ENCODE assay signal across 10 mouse cellular contexts in the genomic region with DNA sequence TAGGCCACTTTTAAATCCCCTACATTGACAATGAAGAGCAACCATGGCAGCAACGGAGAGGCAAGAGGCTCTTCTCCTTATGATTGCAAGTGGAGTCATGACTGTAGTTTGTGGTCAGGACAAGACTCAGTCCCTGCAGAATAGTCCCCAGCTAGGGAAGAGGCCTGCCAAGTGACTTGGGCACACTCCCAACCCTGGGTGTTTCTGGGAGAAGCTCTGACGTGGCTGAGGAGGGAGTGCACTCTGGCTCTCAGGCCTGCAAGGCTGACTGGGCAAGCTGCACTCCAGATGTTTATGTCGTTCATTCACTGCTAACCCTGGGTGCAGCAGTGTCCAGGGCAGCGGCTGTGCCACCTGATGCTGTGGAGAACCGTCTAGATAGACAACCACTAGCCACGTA. TPM values are rescaled to one million over a fixed set of nuclear protein-coding genes. Genes with fewer than 3 reads are reported as not detected.
A peak's percentile ranks its signal among the peaks of the same experiment; 100 is the strongest.
DNase-seq lines count a peak whose midpoint lies in the region; ATAC-seq and TF ChIP-seq lines count a peak whose summit lies in the region.
"Had no signal": no experiment of that assay in that cellular context is flagged by ENCODE, and none has a peak within 500 bp of the region (broad histone marks: within the 10 kb centered on the region; RNA-seq: fewer than 3 reads in every experiment).

No protein-coding gene starts in this region.

- 84% methylated on average over 6 of the region's 6 CpGs for WGBS in liver, adult 2 months
- WGBS in midbrain, embryonic 13.5 days, result 82% methylated on average over 6 of the region's 6 CpGs

- TF ChIP-seq CTCF in liver, adult 2 months (IDR thresholded peaks at IDR 0.05; ENCODE audit: low read depth, low read length), result no peak
- no peak for TF ChIP-seq CTCF in embryonic fibroblast, embryonic 13.5 days (IDR thresholded peaks at IDR 0.05; ENCODE audit: borderline replicate concordance, insufficient read depth, low read length)

- H3K9me3 ChIP-seq in midbrain, embryonic 13.5 days, result no peaks in the 10 kb centered on the region
- H3K9me3 ChIP-seq: forebrain, embryonic 15.5 days had no signal

- H3K27me3 ChIP-seq in liver, adult 2 months (ENCODE audit: control insufficient read depth, insufficient read depth, low read length), result no peaks in the 10 kb centered on the region
- H3K27me3 ChIP-seq in midbrain, embryonic 13.5 days, result no peaks in the 10 kb centered on the region
- H3K27me3 ChIP-seq: forebrain, embryonic 15.5 days had no signal

- no peaks in the 10 kb centered on the region for H3K36me3 ChIP-seq in liver, adult 2 months (ENCODE audit: control insufficient read depth, insufficient read depth, low read length)
- no peaks in the 10 kb centered on the region for H3K36me3 ChIP-seq in midbrain, embryonic 13.5 days
- H3K36me3 ChIP-seq: forebrain, embryonic 15.5 days had no signal

- ATAC-seq in midbrain, embryonic 13.5 days, result no peak
- ATAC-seq: forebrain, embryonic 15.5 days had no signal

- no peak overlapping the region for H3K9ac ChIP-seq in liver, adult 2 months (ENCODE audit: low read depth, low read length)
- no peak overlapping the region for H3K9ac ChIP-seq in midbrain, embryonic 13.5 days (replicated peaks)
- H3K9ac ChIP-seq: forebrain, embryonic 15.5 days had no signal

- no peak overlapping the region for H3K4me3 ChIP-seq in liver, adult 2 months (ENCODE audit: insufficient read depth, low read depth, low read length)
- H3K4me3 ChIP-seq in embryonic fibroblast, embryonic 13.5 days (ENCODE audit: insufficient read depth, low read length), result no peak overlapping the region
- no peak overlapping the region for H3K4me3 ChIP-seq in midbrain, embryonic 13.5 days (replicated peaks)
- H3K4me3 ChIP-seq: forebrain, embryonic 15.5 days had no signal

- no peaks in the 10 kb centered on the region for H3K79me2 ChIP-seq in liver, adult 2 months (ENCODE audit: control insufficient read depth, insufficient read depth, low read length)

- intact Hi-C loops in heart, postnatal 10 days (cut with DNase I), result no loop called here

- no peak overlapping the region for H3K4me2 ChIP-seq in midbrain, embryonic 13.5 days (replicated peaks)
- H3K4me2 ChIP-seq: forebrain, embryonic 15.5 days; liver, embryonic 11.5 days had no signal

- H3K27ac ChIP-seq in liver, adult 2 months (replicated peaks; ENCODE audit: insufficient read depth, low read depth, low read length), result no peak overlapping the region
- H3K27ac ChIP-seq in embryonic fibroblast, embryonic 13.5 days (ENCODE audit: insufficient read depth, low read length), result no peak overlapping the region
- H3K27ac ChIP-seq in midbrain, embryonic 13.5 days, result no peak overlapping the region
- H3K27ac ChIP-seq: forebrain, embryonic 15.5 days; kidney, postnatal 0 days had no signal

- H3K4me1 ChIP-seq in liver, adult 2 months (ENCODE audit: control insufficient read depth, insufficient read depth, low read length), result no peaks in the 10 kb centered on the region
- peaks cover 13% of the 10 kb centered on the region for H3K4me1 ChIP-seq in embryonic fibroblast, embryonic 13.5 days (ENCODE audit: control insufficient read depth, insufficient read depth, low read length)
- 0 out of 2 replicates have a peak, but pooled peaks cover 2% of the 10 kb centered on the region for H3K4me1 ChIP-seq in midbrain, embryonic 13.5 days (replicated peaks)
- H3K4me1 ChIP-seq: forebrain, embryonic 15.5 days had no signal

- DNase-seq in liver, adult 2 months (ENCODE audit: extremely low read depth, low read depth, low spot score), result peak; percentile 12
- DNase-seq in liver, result no peak
- peak; percentile 87 to 92 for DNase-seq in heart, postnatal 10 days
- peak; percentile 27 for DNase-seq in urinary bladder, postnatal 25 days (ENCODE audit: low spot score)
- no peak for DNase-seq in retina, postnatal 1 day

- no peak for TF ChIP-seq POLR2A in liver, adult 2 months (IDR thresholded peaks at IDR 0.05; ENCODE audit: extremely low read depth, insufficient read depth, low read length)
- TF ChIP-seq POLR2A in embryonic fibroblast, embryonic 13.5 days (IDR thresholded peaks at IDR 0.05; ENCODE audit: low read depth, low read length), result peak; percentile 26; the same call in 1 of the 2 replicates

RNA-seq across cellular contexts. Expression of a gene that starts 15.2 kb away (rescaled TPM):
- total RNA-seq in liver, adult 2 months (2014; rRNA removed), result 0.74 and 1.1 TPM in 2 replicates
- 0.47 and 0.56 TPM in 2 replicates for polyA plus RNA-seq in liver, adult 2 months (2012; rRNA removed)
- polyA plus RNA-seq in embryonic fibroblast, embryonic 13.5 days (2011; ENCODE audit: insufficient read length, low read depth, missing spikeins), result not detected in 2 replicates
- 10 to 100 TPM; 13.4 to 16.9 TPM for total RNA-seq in heart, postnatal 10 days (2021)
- polyA plus RNA-seq in midbrain, embryonic 13.5 days (2015; fragmentation: Nextera tagmentation; extraction: Ambion mirVana), result 0.54 and 0.62 TPM in 2 replicates

Comparison
In these comparisons a context has a peak if more than half of its experiments do, and no peak if none do; other contexts are left out.
1. DNase-seq: peak in liver, adult 2 months (single experiment), heart, postnatal 10 days (2 of 2) and urinary bladder, postnatal 25 days (single experiment); none in liver (single experiment) and retina, postnatal 1 day (single experiment).